Mouse (Mus musculus): ENCODE results near the gene Zfp189. TPM values are rescaled to one million over a fixed set of nuclear protein-coding genes. Genes with fewer than 3 reads are reported as not detected.
"Not testable (repeated sequence)": the region's sequence is repeated elsewhere in the genome, so short reads cannot be mapped to it uniquely, and the experiment has no call there.

Gene Zfp189
- polyA plus RNA-seq, 1 experiment = 1.4 TPM

DNA sequence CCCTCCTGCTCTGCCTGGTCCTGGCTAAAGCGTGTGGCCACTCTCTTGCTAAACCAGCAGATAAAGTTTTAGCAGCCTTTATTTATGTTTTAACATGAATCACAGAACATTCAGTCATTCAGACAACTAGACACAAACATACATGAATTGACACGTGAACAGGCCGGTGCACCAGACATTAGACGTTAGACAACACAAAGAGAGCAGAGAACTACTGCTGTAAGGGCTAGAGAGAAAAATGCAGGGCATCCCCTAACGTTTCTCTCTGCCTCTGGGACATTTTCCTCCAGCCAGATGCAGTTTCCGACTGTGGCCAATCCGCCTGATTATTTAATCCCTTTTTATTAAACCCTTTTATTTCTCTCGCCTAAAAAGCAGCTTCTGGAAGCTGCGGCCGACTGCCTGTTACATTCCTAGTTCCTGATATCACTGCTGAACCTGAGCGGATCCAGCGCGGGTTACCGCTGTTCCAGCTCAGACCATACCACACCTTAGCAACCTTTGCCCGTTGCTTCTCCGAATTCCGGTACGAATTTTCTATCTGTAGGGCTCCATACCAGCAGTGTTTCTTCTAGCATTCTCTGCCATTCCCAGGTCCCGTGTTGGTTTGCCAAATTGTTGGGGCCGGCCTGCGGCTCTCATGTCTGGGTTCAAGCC is 40.7 kb upstream of the Zfp189 start:
- H3K4me3 ChIP-seq = no peak overlapping the region
- H3K79me2 ChIP-seq (ENCODE audit: control insufficient read depth, insufficient read depth) = no peaks in the 10 kb centered on the region
- no peak for TF ChIP-seq POLR2A (IDR thresholded peaks at IDR 0.05; ENCODE audit: insufficient read length, low read depth)
- no peak for TF ChIP-seq SRF (IDR thresholded peaks at IDR 0.05; ENCODE audit: control insufficient read depth, insufficient read length, low read depth)
- no peak for TF ChIP-seq MAX (IDR thresholded peaks at IDR 0.05; ENCODE audit: low read depth)
- no peak for TF ChIP-seq TCF3 (IDR thresholded peaks at IDR 0.05; ENCODE audit: insufficient read length, low read depth)
- no peak for TF ChIP-seq MYOD1 (IDR thresholded peaks at IDR 0.05; ENCODE audit: control insufficient read depth in 1 of 3, insufficient read length in 2 of 3, low read depth in 2 of 3)
- no peak for TF ChIP-seq POLR2AphosphoS2 (IDR thresholded peaks at IDR 0.05; ENCODE audit: insufficient read length, low read depth)
- no peak for TF ChIP-seq MYOG (IDR thresholded peaks at IDR 0.05; ENCODE audit: control insufficient read depth in 1 of 3, insufficient read depth in 1 of 3, insufficient read length in 2 of 3, low read depth in 2 of 3)
- no peak for TF ChIP-seq REST (IDR thresholded peaks at IDR 0.05; ENCODE audit: insufficient read depth, insufficient read length)
- TF ChIP-seq CEBPB (IDR thresholded peaks at IDR 0.05; ENCODE audit: insufficient read depth, poor library complexity, severe bottlenecking) = no peak
- TF ChIP-seq USF1 (IDR thresholded peaks at IDR 0.05; ENCODE audit: low read depth) = no peak
- no peak for TF ChIP-seq TCF12 (IDR thresholded peaks at IDR 0.05; ENCODE audit: insufficient read depth, poor library complexity, severe bottlenecking)
- TF ChIP-seq E2F4 (IDR thresholded peaks at IDR 0.05; ENCODE audit: insufficient read depth) = no peak

GRCm38 (mm10) chr4:49480896-49481295 is 40.1 kb upstream of the Zfp189 start:
- H3K27me3 ChIP-seq (ENCODE audit: control insufficient read depth, insufficient read depth, insufficient read length) = no peaks in the 10 kb centered on the region
- no peak overlapping the region for H3ac ChIP-seq (ENCODE audit: control insufficient read depth, insufficient read length)
- no peak overlapping the region for H3K4me2 ChIP-seq (ENCODE audit: low read depth)
- H3K79me2 ChIP-seq (ENCODE audit: control insufficient read depth, insufficient read depth) = no peaks in the 10 kb centered on the region
- no peak overlapping the region for H3K4me3 ChIP-seq
- no peaks in the 10 kb centered on the region for H3K36me3 ChIP-seq (ENCODE audit: control insufficient read depth, insufficient read depth)
- TF ChIP-seq CEBPB (IDR thresholded peaks at IDR 0.05; ENCODE audit: insufficient read depth, poor library complexity, severe bottlenecking) = no peak
- TF ChIP-seq TCF3 (IDR thresholded peaks at IDR 0.05; ENCODE audit: insufficient read length, low read depth) = no peak
- TF ChIP-seq MYOD1 (IDR thresholded peaks at IDR 0.05; ENCODE audit: control insufficient read depth in 1 of 3, insufficient read length in 2 of 3, low read depth in 2 of 3) = no peak
- no peak for TF ChIP-seq POLR2A (IDR thresholded peaks at IDR 0.05; ENCODE audit: insufficient read length, low read depth)
- TF ChIP-seq TCF12 (IDR thresholded peaks at IDR 0.05; ENCODE audit: insufficient read depth, poor library complexity, severe bottlenecking) = no peak
- TF ChIP-seq POLR2AphosphoS2 (IDR thresholded peaks at IDR 0.05; ENCODE audit: insufficient read length, low read depth) = no peak
- no peak for TF ChIP-seq MAX (IDR thresholded peaks at IDR 0.05; ENCODE audit: low read depth)
- TF ChIP-seq MYOG (IDR thresholded peaks at IDR 0.05; ENCODE audit: control insufficient read depth in 1 of 3, insufficient read depth in 1 of 3, insufficient read length in 2 of 3, low read depth in 2 of 3) = no peak
- TF ChIP-seq E2F4 (IDR thresholded peaks at IDR 0.05; ENCODE audit: insufficient read depth) = no peak
- TF ChIP-seq SRF (IDR thresholded peaks at IDR 0.05; ENCODE audit: control insufficient read depth, insufficient read length, low read depth) = no peak
- no peak for TF ChIP-seq REST (IDR thresholded peaks at IDR 0.05; ENCODE audit: insufficient read depth, insufficient read length)
- TF ChIP-seq USF1 (IDR thresholded peaks at IDR 0.05; ENCODE audit: low read depth) = no peak

More for the DNA sequence above, 40.7 kb upstream of the Zfp189 start:
- H3K4me2 ChIP-seq (ENCODE audit: low read depth) = no peak overlapping the region
- H3ac ChIP-seq (ENCODE audit: control insufficient read depth, insufficient read length) = no peak overlapping the region
- H3K27me3 ChIP-seq (ENCODE audit: control insufficient read depth, insufficient read depth, insufficient read length) = no peaks in the 10 kb centered on the region
- H3K36me3 ChIP-seq (ENCODE audit: control insufficient read depth, insufficient read depth) = no peaks in the 10 kb centered on the region

GRCm38 (mm10) chr4:49485442-49485841 is 35.5 kb upstream of the Zfp189 start:
- Histone ChIP-seq H3K79me2 (ENCODE audit: control insufficient read depth, insufficient read depth) (no peaks in the 10 kb centered on the region), H3K36me3 (ENCODE audit: control insufficient read depth, insufficient read depth) (no peaks in the 10 kb centered on the region), H3K4me3 (no peak overlapping the region), H3K27me3 (ENCODE audit: control insufficient read depth, insufficient read depth, insufficient read length) (no peaks in the 10 kb centered on the region), H3K4me2 (ENCODE audit: low read depth) (no peak overlapping the region), H3ac (ENCODE audit: control insufficient read depth, insufficient read length) (no peak overlapping the region)
- TF ChIP-seq MYOG (IDR thresholded peaks at IDR 0.05; ENCODE audit: control insufficient read depth in 1 of 3, insufficient read depth in 1 of 3, insufficient read length in 2 of 3, low read depth in 2 of 3) = no peak
- no peak for TF ChIP-seq TCF12 (IDR thresholded peaks at IDR 0.05; ENCODE audit: insufficient read depth, poor library complexity, severe bottlenecking)
- TF ChIP-seq USF1 (IDR thresholded peaks at IDR 0.05; ENCODE audit: low read depth) = no peak
- TF ChIP-seq MAX (IDR thresholded peaks at IDR 0.05; ENCODE audit: low read depth) = no peak

- H3K4me2 ChIP-seq (ENCODE audit: low read depth); H3ac ChIP-seq (ENCODE audit: control insufficient read depth, insufficient read length); H3K4me3 ChIP-seq; H3K27me3 ChIP-seq (ENCODE audit: control insufficient read depth, insufficient read depth, insufficient read length); H3K79me2 ChIP-seq (ENCODE audit: control insufficient read depth, insufficient read depth); H3K36me3 ChIP-seq (ENCODE audit: control insufficient read depth, insufficient read depth): not testable (repeated sequence)
These were observed 34.9 kb upstream of the Zfp189 start for GRCm38 (mm10) chr4:49485934-49486650.

GRCm38 (mm10) chr4:49503563-49503962 is 17.4 kb upstream of the Zfp189 start:
- H3K4me2 ChIP-seq (ENCODE audit: low read depth) = no peak overlapping the region
- no peaks in the 10 kb centered on the region for H3K27me3 ChIP-seq (ENCODE audit: control insufficient read depth, insufficient read depth, insufficient read length)
- no peak overlapping the region for H3ac ChIP-seq (ENCODE audit: control insufficient read depth, insufficient read length)
- no peak for TF ChIP-seq MAX (IDR thresholded peaks at IDR 0.05; ENCODE audit: low read depth)
- TF ChIP-seq TCF12 (IDR thresholded peaks at IDR 0.05; ENCODE audit: insufficient read depth, poor library complexity, severe bottlenecking) = no peak
- no peak for TF ChIP-seq MYOG (IDR thresholded peaks at IDR 0.05; ENCODE audit: control insufficient read depth in 1 of 3, insufficient read depth in 1 of 3, insufficient read length in 2 of 3, low read depth in 2 of 3)
- TF ChIP-seq TCF3 (IDR thresholded peaks at IDR 0.05; ENCODE audit: insufficient read length, low read depth) = no peak
- no peak overlapping the region for H3K4me3 ChIP-seq
- no peaks in the 10 kb centered on the region for H3K79me2 ChIP-seq (ENCODE audit: control insufficient read depth, insufficient read depth)
- no peaks in the 10 kb centered on the region for H3K36me3 ChIP-seq (ENCODE audit: control insufficient read depth, insufficient read depth)

Data from myocyte (in vitro differentiated cells).